Mouse (Mus musculus) myocyte (in vitro differentiated cells): Measurements from ENCODE around the gene Nek4. TPM values are rescaled to one million over a fixed set of nuclear protein-coding genes. Genes with fewer than 3 reads are reported as not detected.

Source experiments
- H3K27me3 ChIP-seq: one replicate; pipeline ENCODE4 v1.6.1; 2011; ENCODE audit not compliant: control insufficient read depth, insufficient read depth, insufficient read length
- H3K36me3 ChIP-seq: one replicate; pipeline ENCODE4 v1.6.1; 2011; ENCODE audit not compliant: control insufficient read depth, insufficient read depth
- H3K4me2 ChIP-seq: one replicate; pipeline ENCODE4 v1.6.1; 2011; ENCODE audit warnings: low read depth, control low read depth
- H3K4me3 ChIP-seq: one replicate; pipeline ENCODE4 v1.5.1; 2011; ENCODE audit warnings: mild to moderate bottlenecking, control low read depth, moderate library complexity
- H3K79me2 ChIP-seq: one replicate; pipeline ENCODE4 v1.6.1; 2011; ENCODE audit not compliant: control insufficient read depth, insufficient read depth
- H3ac ChIP-seq: one replicate; pipeline ENCODE4 v1.6.1; 2011; ENCODE audit not compliant: control insufficient read depth, insufficient read length
- CEBPB ChIP-seq: IDR thresholded peaks from 2 replicates; pipeline ENCODE4 v1.6.1; 2011; ENCODE audit warnings: mild to moderate bottlenecking, moderate library complexity; ENCODE audit not compliant: poor library complexity, insufficient read depth, severe bottlenecking
- E2F4 ChIP-seq: IDR thresholded peaks from one replicate; pipeline ENCODE4 v1.6.1; 2011; ENCODE audit warnings: mild to moderate bottlenecking, control low read depth, moderate library complexity; ENCODE audit not compliant: insufficient read depth
- MAX ChIP-seq: IDR thresholded peaks from one replicate; pipeline ENCODE4 v1.6.1; 2011; ENCODE audit warnings: low read depth, mild to moderate bottlenecking, control low read depth
- MYOD1 ChIP-seq, 3 experiments: IDR thresholded peaks; one replicate each; pipeline ENCODE4 v1.6.1; 2011; ENCODE audit warnings: control low read depth in 2 of 3, low read depth in 2 of 3, mild to moderate bottlenecking in 2 of 3, moderate library complexity in 1 of 3; ENCODE audit not compliant: insufficient read length in 2 of 3, control insufficient read depth in 1 of 3
- MYOG ChIP-seq, 3 experiments: IDR thresholded peaks; one replicate each; pipeline ENCODE4 v1.6.1; 2011; ENCODE audit warnings: control low read depth in 2 of 3, low read depth in 2 of 3, mild to moderate bottlenecking in 2 of 3; ENCODE audit not compliant: insufficient read length in 2 of 3, control insufficient read depth in 1 of 3, insufficient read depth in 1 of 3
- POLR2A ChIP-seq: IDR thresholded peaks from one replicate; pipeline ENCODE4 v1.6.1; 2011; ENCODE audit warnings: low read depth, mild to moderate bottlenecking, control low read depth, moderate library complexity; ENCODE audit not compliant: insufficient read length
- POLR2AphosphoS2 ChIP-seq: IDR thresholded peaks from one replicate; pipeline ENCODE4 v1.6.1; 2011; ENCODE audit warnings: low read depth, control low read depth; ENCODE audit not compliant: insufficient read length
- REST ChIP-seq: IDR thresholded peaks from one replicate; pipeline ENCODE4 v1.6.1; 2011; ENCODE audit warnings: mild to moderate bottlenecking, control low read depth, moderate library complexity; ENCODE audit not compliant: insufficient read depth, insufficient read length
- SRF ChIP-seq: IDR thresholded peaks from one replicate; pipeline ENCODE4 v1.6.1; 2011; ENCODE audit warnings: low read depth; ENCODE audit not compliant: control insufficient read depth, insufficient read length
- TCF12 ChIP-seq: IDR thresholded peaks from one replicate; pipeline ENCODE4 v1.6.1; 2011; ENCODE audit warnings: mild to moderate bottlenecking, control low read depth; ENCODE audit not compliant: poor library complexity, insufficient read depth, severe bottlenecking
- TCF3 ChIP-seq: IDR thresholded peaks from one replicate; pipeline ENCODE4 v1.6.1; 2011; ENCODE audit warnings: low read depth, control low read depth; ENCODE audit not compliant: insufficient read length
- USF1 ChIP-seq: IDR thresholded peaks from one replicate; pipeline ENCODE4 v1.6.1; 2011; ENCODE audit warnings: low read depth, mild to moderate bottlenecking, control low read depth, moderate library complexity
- polyA plus RNA-seq: library from polyadenylated mRNA; unstranded; fragments of >200 nt; fragmentation: generic; extraction: Trizol; gene quantifications from one replicate; pipeline ENCODE4 v1.2.1, GENCODE M21; 2012; ENCODE audit warnings: missing spikeins

The Nek4 gene
- polyA plus RNA-seq, 1 experiment, result 2.8 TPM

- H3K36me3 ChIP-seq, result no peaks in the 10 kb centered on the region
- TF ChIP-seq MYOG (IDR thresholded peaks at IDR 0.05; ENCODE audit: control insufficient read depth in 1 of 3, insufficient read depth in 1 of 3, insufficient read length in 2 of 3, low read depth in 2 of 3), result no peak
- TF ChIP-seq POLR2A, result no peak
- TF ChIP-seq USF1, result no peak
- TF ChIP-seq TCF3, result no peak
- TF ChIP-seq POLR2AphosphoS2, result no peak
- TF ChIP-seq REST, result no peak
- no peak for TF ChIP-seq MAX
- TF ChIP-seq CEBPB, result no peak
- TF ChIP-seq E2F4, result no peak
- TF ChIP-seq MYOD1 (IDR thresholded peaks at IDR 0.05; ENCODE audit: control insufficient read depth in 1 of 3, insufficient read length in 2 of 3, low read depth in 2 of 3), result no peak
- TF ChIP-seq SRF, result no peak
- TF ChIP-seq TCF12, result no peak
- no peak overlapping the region for H3K4me3 ChIP-seq
Measured at GRCm38 (mm10) chr14:30942254-30942653, 8.9 kb upstream of the Nek4 start.

GRCm38 (mm10) chr14:30943038-30943437, 8.1 kb upstream of the Nek4 start, which contains the start of gene Itih1:
Itih1 (minus strand) TSS chr14:30943289.
- TF ChIP-seq REST (no peak), SRF (no peak), MYOG (IDR thresholded peaks at IDR 0.05; ENCODE audit: control insufficient read depth in 1 of 3, insufficient read depth in 1 of 3, insufficient read length in 2 of 3, low read depth in 2 of 3) (no peak), MYOD1 (IDR thresholded peaks at IDR 0.05; ENCODE audit: control insufficient read depth in 1 of 3, insufficient read length in 2 of 3, low read depth in 2 of 3) (no peak), USF1 (no peak), POLR2AphosphoS2 (no peak), CEBPB (no peak), MAX (no peak), TCF3 (no peak), TCF12 (no peak), POLR2A (no peak), E2F4 (no peak)

More at GRCm38 (mm10) chr14:30942254-30942653, 8.9 kb upstream of the Nek4 start:
- Histone ChIP-seq H3K79me2 (no peaks in the 10 kb centered on the region), H3K27me3 (no peaks in the 10 kb centered on the region), H3K4me2 (no peak overlapping the region), H3ac (no peak overlapping the region)

GRCm38 (mm10) chr14:30943860-30944674, 7.1 kb upstream of the Nek4 start:
- H3K79me2 ChIP-seq, result no peaks in the 10 kb centered on the region
- H3ac ChIP-seq, result no peak overlapping the region
- H3K4me2 ChIP-seq, result no peak overlapping the region
- no peak overlapping the region for H3K4me3 ChIP-seq
- H3K27me3 ChIP-seq, result no peaks in the 10 kb centered on the region
- TF ChIP-seq TCF3 (no peak), CEBPB (peak; percentile 72; the same call in 1 of the 2 replicates)
- H3K36me3 ChIP-seq, result no peaks in the 10 kb centered on the region

More at GRCm38 (mm10) chr14:30943038-30943437, 8.1 kb upstream of the Nek4 start, which contains the start of gene Itih1:
- Histone ChIP-seq H3K4me2 (no peak within 1 kb of the TSS), H3K79me2 (no peaks in the 10 kb centered on the region), H3ac (no peak within 1 kb of the TSS), H3K27me3 (no peaks in the 10 kb centered on the region), H3K36me3 (no peaks in the 10 kb centered on the region), H3K4me3 (no peak within 1 kb of the TSS)

- Histone ChIP-seq H3ac (no peak overlapping the region), H3K36me3 (no peaks in the 10 kb centered on the region), H3K79me2 (no peaks in the 10 kb centered on the region), H3K27me3 (no peaks in the 10 kb centered on the region), H3K4me3 (no peak overlapping the region), H3K4me2 (no peak overlapping the region)
- TF ChIP-seq REST (no peak), USF1 (no peak)
Measured at GRCm38 (mm10) chr14:30944745-30945144, 6.4 kb upstream of the Nek4 start.

- Histone ChIP-seq H3K4me3 (no peak overlapping the region), H3K4me2 (no peak overlapping the region), H3ac (no peak overlapping the region), H3K36me3 (no peaks in the 10 kb centered on the region), H3K27me3 (no peaks in the 10 kb centered on the region), H3K79me2 (no peaks in the 10 kb centered on the region)
- TF ChIP-seq MAX (no peak), SRF (no peak), REST (no peak), POLR2A (no peak), TCF3 (no peak), MYOG (IDR thresholded peaks at IDR 0.05; ENCODE audit: control insufficient read depth in 1 of 3, insufficient read depth in 1 of 3, insufficient read length in 2 of 3, low read depth in 2 of 3) (no peak), MYOD1 (IDR thresholded peaks at IDR 0.05; ENCODE audit: control insufficient read depth in 1 of 3, insufficient read length in 2 of 3, low read depth in 2 of 3) (no peak), TCF12 (no peak), USF1 (no peak), E2F4 (no peak), POLR2AphosphoS2 (no peak), CEBPB (no peak)
Measured at GRCm38 (mm10) chr14:30949986-30950385, 1.2 kb upstream of the Nek4 start.
